Mouse (Mus musculus) lung, postnatal 0 days (tissue): Measurements from ENCODE around the gene Ccdc194.

Experiments used
- CTCF ChIP-seq: IDR thresholded peaks from 2 replicates; pipeline ENCODE4 v1.5.1; 2016; ENCODE audit warnings: antibody characterized with exemption, mild to moderate bottlenecking
- EP300 ChIP-seq: IDR thresholded peaks from 2 replicates; pipeline ENCODE4 v1.6.1; 2016; ENCODE audit warnings: antibody characterized with exemption, mild to moderate bottlenecking, control low read depth

- TF ChIP-seq CTCF, result no peak
- no peak for TF ChIP-seq EP300
These were observed 51.2 kb downstream of the Ccdc194 start for GRCm38 (mm10) chr8:71474344-71474743.
